Mouse (Mus musculus) liver, embryonic 14.5 days (tissue): ENCODE results near the gene Anxa2.

Experiments used
- CTCF ChIP-seq: IDR thresholded peaks from 2 replicates; pipeline ENCODE4 v1.5.1; 2016; ENCODE audit warnings: antibody characterized with exemption, low read depth, control low read depth
- EP300 ChIP-seq: IDR thresholded peaks from 2 replicates; pipeline ENCODE4 v1.6.1; 2016; ENCODE audit warnings: antibody characterized with exemption, low read depth

- TF ChIP-seq CTCF (no peak), EP300 (no peak)
Observed at GRCm38 (mm10) chr9:69467310-69467939, 14.0 kb downstream of the Anxa2 start.
